Mouse (Mus musculus) duodenum, adult 2 months (tissue): Measurements from ENCODE around the gene Scg2. TPM values are rescaled to one million over a fixed set of nuclear protein-coding genes. Genes with fewer than 3 reads are reported as not detected.

Experiments used
- polyA plus RNA-seq: library from polyadenylated mRNA; depleted of rRNA; stranded (reverse); fragments of >200 nt; gene quantifications from 2 replicates; pipeline ENCODE4 v1.2.3, GENCODE M21; 2012; ENCODE audit warnings: low replicate concordance; rRNA removed

Gene Scg2
- polyA plus RNA-seq: 0.43 and 0.84 TPM in 2 replicates

GRCm38 (mm10) chr1:79439609-79440308 is at the start of gene Scg2:
Scg2 (minus strand) TSS chr1:79440120.

Other genes with a start within 250 kb of the Scg2 start
- gene Ap1s3, start 231.9 kb upstream of the Scg2 start, polyA plus RNA-seq: 33.8 and 72.1 TPM in 2 replicates